Mouse (Mus musculus) retina, postnatal 7 days (tissue): Measurements from ENCODE around the gene Galnt11.

Experiments
- DNase-seq: peaks from one replicate; pipeline ENCODE4 v3.0.0-alpha.2; 2012; ENCODE audit warnings: low read depth, low spot score

The Galnt11 gene

GRCm38 (mm10) chr5:25252825-25253544 is 31.3 kb downstream of the Galnt11 start:
- DNase-seq: no peak

DNA sequence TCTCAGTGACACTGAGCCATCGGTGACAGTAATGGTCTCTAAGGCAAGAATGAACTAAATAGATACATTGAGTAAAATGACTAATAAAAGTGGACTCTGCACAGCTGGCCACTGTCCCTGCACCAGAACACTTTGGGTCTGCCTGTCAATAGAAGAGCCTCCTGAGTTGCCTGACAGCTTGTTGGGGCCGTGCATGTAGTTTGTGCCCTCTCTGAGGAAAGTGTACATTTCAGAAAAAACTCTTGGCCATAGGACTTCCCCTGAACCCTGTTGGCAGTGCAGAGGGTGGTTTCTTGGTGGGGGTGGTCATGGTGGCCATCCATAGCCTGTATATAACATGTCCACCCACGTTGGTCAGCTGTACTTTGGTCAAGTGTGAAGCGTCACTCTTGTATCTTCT is 32.8 kb downstream of the Galnt11 start:
- no peak for DNase-seq

GRCm38 (mm10) chr5:25256686-25257085 is 35.0 kb downstream of the Galnt11 start:
- no peak for DNase-seq

GRCm38 (mm10) chr5:25261452-25261851 is 39.7 kb downstream of the Galnt11 start:
- no peak for DNase-seq

DNA sequence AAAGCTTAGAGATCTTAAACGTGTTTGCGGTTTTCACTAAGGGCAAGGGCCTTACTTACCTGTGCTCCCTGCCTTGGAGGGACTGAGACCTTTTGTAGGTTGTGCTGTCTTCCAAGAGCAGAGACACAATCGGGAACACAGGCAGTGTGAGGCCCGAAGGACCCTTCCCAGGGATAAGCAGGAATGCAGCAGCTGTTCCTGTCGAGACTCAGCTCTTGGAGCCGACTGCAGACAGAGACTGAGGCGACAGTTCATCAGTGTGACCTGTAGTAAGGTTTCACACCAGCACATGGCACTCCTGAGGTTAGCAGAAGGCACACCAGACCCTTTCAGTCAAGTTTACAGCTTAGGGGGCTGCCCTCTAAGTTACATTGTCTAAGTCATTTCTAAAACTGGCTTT is 40.6 kb downstream of the Galnt11 start:
- no peak for DNase-seq

GRCm38 (mm10) chr5:25268258-25268888 is 46.7 kb downstream of the Galnt11 start:
- no peak for DNase-seq

- DNase-seq: no peak
These were observed 53.9 kb downstream of the Galnt11 start for GRCm38 (mm10) chr5:25275629-25276028.

- DNase-seq: no peak
These were observed 54.7 kb downstream of the Galnt11 start for GRCm38 (mm10) chr5:25276365-25276764.

DNA sequence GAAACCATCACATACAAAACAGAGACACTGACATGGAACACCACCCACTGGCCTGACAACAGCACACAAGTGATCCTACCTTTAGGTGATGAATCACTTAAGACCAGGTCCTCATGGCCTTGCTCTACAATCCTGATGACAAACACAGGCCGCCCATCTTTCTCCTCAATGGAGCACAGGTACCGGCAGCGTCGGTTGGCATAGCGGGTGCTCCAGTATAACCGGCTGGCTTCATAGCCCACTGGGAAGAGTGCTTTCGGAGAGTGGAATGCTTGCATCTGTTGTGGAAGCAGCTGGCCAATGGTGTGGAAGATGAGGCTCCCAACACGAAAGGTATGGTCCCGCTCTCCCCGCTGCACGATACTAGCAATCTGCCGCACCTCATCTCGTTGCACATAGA is 62.3 kb downstream of the Galnt11 start:
- DNase-seq: no peak

DNA sequence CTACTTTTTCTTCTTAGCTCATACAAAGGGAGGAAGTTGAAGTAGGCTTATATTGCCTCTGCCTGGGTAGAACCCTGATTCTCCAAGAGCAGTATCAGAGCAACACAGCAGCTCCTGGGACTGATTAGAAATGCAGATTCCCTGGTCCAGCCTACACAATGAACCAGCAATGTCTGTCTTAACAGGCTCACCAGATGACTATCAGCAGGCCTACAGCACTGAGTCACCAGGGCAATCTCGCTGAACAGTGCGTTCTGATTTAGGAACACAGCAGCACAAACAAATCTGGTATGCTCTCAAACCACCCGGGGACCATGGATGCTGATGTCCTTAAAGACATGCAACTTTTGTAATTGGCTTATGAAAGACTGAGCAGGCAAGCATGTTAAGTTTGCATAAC is 75.1 kb downstream of the Galnt11 start:
- no peak for DNase-seq

DNA sequence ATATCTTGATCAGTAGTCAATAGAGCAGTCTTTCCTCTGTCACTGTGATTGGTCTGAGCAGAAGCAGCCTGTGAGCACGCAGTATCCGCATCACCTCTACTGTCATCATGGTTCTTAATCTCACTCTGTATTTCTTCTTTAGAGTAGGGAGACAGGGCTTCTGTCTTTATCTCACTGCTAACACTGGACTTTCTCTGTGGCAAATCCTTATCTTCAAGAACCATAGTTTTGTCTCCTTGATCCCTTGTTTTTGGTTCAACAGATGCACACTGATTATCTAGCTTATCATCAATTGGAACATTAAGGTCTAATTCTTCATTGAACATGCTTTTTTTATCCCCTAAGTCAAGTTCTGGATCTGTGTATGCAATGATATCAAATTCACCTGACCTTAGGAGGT is 88.5 kb downstream of the Galnt11 start:
- no peak for DNase-seq

GRCm38 (mm10) chr5:25313881-25314280 is 92.2 kb downstream of the Galnt11 start:
- no peak for DNase-seq
